Mouse (Mus musculus): ENCODE measurements around the gene Akr1c14.
"Not testable (repeated sequence)": the region's sequence is repeated elsewhere in the genome, so short reads cannot be mapped to it uniquely, and the experiment has no call there.

Akr1c14 gene

DNA sequence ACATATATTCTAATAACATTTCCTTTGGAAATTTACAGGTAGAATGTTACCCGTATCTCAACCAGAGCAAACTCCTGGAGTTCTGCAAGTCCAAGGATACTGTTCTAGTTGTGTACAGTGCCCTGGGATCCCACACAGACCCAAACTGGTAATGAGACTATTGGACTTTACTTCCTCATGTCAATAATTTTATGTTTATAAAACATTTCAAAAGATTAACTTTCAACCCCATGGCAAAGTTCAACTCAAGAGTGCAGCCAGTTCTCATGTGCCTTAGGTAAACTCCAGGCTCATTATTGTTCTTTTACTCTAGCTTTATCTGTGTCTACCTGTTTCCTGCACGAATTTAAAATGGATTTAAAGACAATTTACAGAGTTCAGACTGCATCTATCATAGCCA, at the start of gene Akr1c14:
Gene Akr1c14, plus strand, starts transcription at position 293 of the 400 bp plus-strand sequence.
- no peak for DNase-seq

DNA sequence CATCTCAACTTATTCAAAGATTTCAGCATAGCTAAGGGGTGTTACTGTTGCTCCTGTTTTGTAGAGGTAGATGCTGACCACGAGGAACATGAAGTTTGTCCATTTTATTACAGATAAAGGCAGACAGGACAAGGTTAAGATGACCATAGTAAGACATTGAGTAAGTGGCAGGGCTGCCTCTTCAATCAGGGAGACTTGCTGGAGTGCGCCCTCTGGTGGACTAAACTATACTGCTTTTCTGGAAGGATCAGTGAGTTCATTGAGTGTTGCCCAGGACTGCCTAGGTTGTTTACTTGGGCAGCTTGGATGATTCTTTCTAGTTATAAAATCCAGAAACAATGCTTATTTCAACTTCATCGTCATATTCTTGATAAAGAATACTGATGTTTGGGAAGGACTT, 47.1 kb upstream of the Akr1c14 start:
- DNase-seq, result peak; percentile 75

- no peak for DNase-seq
These were observed 38.0 kb upstream of the Akr1c14 start for GRCm38 (mm10) chr13:4010784-4011183.

- no peak for DNase-seq
These were observed 35.0 kb upstream of the Akr1c14 start for GRCm38 (mm10) chr13:4013811-4014210.

DNA sequence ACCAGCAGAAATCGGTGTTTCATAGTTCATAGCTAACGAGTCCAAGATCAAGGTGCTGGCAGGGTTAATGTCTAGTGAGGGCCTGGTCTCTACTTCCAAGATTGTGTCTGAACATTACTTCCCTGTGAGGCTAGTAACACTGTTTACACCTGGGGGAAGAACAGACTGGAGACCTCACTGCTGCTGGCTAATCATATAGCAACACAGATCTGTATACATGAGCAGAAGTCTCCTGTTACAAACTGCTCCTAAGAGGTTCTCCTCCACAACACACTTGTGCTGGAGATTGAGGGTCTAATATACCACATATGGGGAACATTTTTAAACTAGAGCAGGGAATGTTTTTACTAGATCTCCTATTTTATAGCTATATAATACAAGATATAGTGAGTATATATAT, 18.9 kb upstream of the Akr1c14 start:
- no peak for DNase-seq

GRCm38 (mm10) chr13:4032512-4032911, 16.3 kb upstream of the Akr1c14 start:
- DNase-seq, result no peak

DNA sequence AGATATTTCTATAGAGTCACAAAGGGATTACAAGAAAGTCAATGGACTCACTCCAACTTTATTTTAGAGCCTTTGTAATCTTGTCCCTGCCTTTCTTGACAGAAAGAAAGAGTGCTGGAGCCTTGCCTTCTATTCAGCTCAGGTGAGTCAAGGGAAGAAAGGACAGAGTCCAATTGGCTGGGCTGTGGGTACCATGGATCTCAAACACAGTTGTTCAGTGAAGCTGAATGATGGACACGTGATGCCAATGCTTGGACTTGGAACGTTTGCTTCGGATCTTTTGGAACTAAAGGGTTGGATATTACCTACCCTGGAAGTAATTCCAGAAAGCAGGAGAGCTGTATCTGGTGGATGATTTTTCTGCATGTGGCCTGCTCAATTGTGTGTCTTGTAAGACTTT, 13.8 kb upstream of the Akr1c14 start:
- DNase-seq, result no peak

DNA sequence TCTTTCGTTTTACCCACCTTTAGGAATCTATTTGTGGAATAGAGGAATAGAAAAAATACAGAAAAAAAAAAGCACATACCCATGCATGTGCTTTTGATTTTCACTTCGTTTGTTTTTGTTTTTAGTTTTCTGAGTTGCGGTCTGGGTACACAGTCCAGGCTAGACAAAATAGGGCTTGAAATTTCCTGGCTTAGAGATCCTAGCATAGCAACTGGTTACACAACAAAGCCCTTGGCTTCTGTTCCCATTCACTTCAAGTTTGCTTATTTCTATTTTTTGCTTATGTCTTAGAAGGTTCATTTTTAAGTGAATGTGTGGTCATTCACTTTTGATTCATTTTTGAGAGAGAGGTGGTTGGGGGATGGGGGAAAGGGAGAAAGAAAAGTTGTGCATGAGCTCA, 2.7 kb upstream of the Akr1c14 start:
- DNase-seq, result no peak

DNA sequence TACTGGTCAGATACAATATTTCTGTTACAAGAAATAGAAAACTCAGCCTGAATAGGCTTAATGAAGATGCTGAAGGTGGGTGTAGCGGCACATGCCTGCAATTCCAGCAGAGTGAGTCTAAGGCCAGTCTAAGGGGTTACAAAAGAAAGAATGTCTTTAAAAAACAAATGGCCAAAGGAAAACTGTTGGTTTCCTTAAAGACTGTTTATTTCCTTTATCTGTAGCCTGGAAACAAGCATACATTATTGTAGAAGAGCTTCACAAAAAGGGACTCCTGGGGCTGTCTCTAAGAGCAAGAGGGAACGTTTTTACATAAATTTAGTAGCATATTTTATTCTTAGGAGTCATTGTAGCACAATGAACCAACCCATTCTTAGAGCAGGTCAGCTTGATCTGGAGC, 2.0 kb upstream of the Akr1c14 start:
- no peak for DNase-seq

- DNase-seq, result no peak
These were observed 585 bp upstream of the Akr1c14 start for GRCm38 (mm10) chr13:4048226-4048625.

DNA sequence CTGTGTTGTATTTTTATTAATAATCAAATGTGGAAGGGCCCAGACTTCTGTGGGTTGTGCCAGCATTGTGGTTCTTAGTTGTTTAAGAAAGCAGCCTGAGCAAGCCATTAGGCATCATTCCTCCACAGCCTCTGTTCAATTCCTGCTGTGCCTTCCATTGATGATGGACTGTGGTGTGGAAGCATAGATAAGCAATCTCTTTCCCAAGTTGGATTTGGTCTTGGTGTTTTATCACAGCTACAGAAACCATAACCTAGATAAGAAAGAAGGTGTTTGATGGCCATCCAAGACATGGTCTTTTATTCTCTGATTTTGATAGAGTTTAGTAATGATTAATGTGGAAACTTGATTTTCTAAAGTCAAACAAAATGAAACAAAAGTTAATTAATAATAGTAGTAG, 844 bp downstream of the Akr1c14 start:
- DNase-seq, result no peak

DNA sequence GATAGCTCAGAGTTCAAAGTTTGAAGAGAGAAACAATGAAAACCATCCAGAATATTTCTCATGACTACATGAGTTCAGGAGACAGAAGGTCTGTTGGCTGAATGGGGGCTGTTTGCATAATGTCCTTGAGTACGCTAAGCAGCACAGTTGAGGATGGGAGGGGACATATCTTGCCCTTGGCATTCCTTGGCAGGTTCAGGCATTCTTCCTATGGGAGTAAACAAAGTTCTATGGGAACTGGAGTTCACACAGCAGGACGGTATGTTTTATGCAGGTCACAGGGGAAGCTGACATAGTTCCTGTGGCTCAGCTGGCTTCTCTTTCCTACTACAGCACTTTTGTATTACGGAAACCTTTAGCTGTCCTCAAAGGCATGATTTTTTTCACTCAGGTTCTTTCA, 6.6 kb downstream of the Akr1c14 start:
- DNase-seq, result no peak

DNA sequence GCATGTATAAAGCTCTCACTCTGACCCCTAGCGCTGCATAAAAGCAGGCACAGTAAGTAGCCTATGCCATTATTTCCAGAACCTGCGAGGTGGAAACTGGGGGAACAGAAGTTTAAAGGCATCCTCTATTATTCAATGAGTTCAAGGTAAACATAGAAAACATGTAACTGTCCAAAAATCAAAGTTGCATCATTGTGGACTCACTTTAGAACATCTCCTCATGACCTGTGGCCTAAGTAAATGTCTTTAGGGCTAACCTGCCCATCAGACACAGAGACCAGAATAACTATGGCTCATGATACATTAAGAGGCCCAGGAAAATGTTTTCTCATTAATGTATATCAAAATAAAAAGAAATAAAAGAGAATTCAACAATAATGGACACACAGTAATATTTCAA, 7.4 kb downstream of the Akr1c14 start:
- DNase-seq, result no peak

- DNase-seq, result not testable (repeated sequence)
These were observed 9.4 kb downstream of the Akr1c14 start for GRCm38 (mm10) chr13:4058239-4058638.

- no peak for DNase-seq
These were observed 10.6 kb downstream of the Akr1c14 start for GRCm38 (mm10) chr13:4059363-4059762.

DNA sequence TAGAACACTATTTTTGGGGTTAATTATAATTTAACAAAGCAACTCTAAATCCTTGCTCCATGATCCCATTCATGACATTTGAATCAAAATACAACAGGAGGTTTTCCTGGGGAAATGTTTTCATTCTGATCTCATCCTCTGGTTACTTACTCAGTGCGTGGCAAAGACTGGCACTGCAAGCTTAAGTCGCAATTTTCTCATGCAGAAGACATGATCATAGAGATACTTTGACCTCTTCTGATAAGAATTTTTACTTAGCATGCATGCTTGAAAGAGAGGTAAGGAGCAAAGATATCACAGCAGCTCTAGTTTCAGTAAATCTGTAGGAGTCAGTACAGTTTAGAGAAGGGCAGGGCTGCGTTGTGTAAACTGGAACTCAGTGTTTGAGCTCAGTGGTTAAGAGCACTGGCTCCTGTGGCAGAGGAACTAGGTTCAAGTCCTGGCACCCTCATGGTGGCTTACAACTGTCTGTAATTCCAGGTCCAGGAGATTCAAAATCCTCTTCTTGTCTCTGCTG, 11.5 kb downstream of the Akr1c14 start:
- DNase-seq, result no peak

GRCm38 (mm10) chr13:4076517-4077435, 28.0 kb downstream of the Akr1c14 start:
- no peak for DNase-seq

GRCm38 (mm10) chr13:4079876-4080275, 31.1 kb downstream of the Akr1c14 start:
- DNase-seq, result no peak

- DNase-seq, result no peak
These were observed 52.9 kb downstream of the Akr1c14 start for GRCm38 (mm10) chr13:4101691-4102090.

GRCm38 (mm10) chr13:4102721-4103120, 53.9 kb downstream of the Akr1c14 start:
- no peak for DNase-seq

- peak; percentile 89 for DNase-seq
These were observed 61.7 kb downstream of the Akr1c14 start for GRCm38 (mm10) chr13:4110281-4111188.

GRCm38 (mm10) chr13:4119181-4119904, 70.5 kb downstream of the Akr1c14 start:
- no peak for DNase-seq

DNA sequence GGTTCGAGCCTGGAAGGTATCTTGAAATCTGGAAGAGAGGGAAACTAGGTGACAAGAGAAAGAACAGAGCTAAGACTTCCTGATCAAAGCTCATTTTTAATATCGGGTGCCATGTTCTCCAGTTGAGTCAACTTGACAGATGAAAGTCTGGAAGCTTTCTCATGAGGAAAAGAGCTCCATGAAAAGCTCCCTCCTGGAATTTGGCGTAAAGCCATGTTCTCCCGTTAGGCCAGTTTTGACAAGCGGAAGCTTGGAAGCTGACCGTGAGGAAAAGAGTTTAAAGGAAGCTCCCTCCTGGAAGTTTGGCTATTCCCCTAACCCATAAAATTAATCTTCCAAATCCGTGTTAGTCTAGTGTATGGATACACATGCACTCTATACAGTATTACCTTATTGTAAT, 74.3 kb downstream of the Akr1c14 start:
- no peak for DNase-seq

Data from retina, postnatal 1 day (tissue).